In the genomic region with DNA sequence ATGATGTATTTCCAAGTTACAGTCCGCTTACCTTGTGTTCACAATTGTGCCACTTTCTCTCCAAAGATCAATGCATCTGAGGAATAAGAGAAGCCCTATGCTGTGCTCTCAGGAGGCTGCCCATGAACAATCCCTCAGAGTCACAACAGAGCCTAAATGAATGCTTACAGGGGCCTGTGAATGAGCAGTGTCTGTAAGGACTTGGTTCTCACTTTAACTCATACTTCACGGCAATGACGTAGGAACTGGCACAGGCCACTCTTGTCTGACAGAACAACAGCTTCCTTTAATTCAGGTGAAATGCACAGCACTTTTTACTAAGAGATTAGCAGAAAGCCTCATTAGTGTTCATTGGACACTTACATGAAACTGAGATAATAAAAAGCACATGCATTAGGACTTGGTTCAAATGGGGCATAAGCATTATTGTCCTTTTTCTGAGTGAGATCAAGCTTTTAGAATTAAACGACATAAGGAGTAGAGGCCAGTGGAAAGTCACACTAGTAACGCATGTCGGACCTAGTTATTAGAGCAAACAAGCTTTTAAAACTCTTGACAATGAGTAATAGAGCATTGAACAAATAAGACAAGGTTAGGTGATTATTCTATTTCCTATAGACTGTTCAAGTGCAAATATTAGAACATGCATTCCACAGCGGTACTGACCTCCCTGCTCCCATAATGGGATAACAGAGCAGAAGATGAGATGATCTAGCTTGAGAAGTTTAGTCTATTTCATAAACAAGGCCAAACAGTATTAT, we compare ENCODE assay signal across 13 mouse cellular contexts.
"Had no signal": no experiment of that assay in that cellular context is flagged by ENCODE, and none has a peak within 500 bp of the region (broad histone marks: within the 10 kb centered on the region; RNA-seq: fewer than 3 reads in every experiment).

No protein-coding gene starts in this region.

- H3K9ac ChIP-seq: liver, embryonic 13.5 days; midbrain, embryonic 13.5 days had no signal

- DNase-seq: kidney, adult 18-20 months; kidney, adult 9 months; kidney, postnatal 14 days; layer of hippocampus, postnatal 36 days; liver, embryonic 13.5 days; lung, adult 2 months; lung, postnatal 10 days; lung, postnatal 36 days; thymus, postnatal 25 days had no signal

- H3K36me3 ChIP-seq: liver, embryonic 13.5 days; midbrain, embryonic 10.5 days; midbrain, embryonic 13.5 days had no signal

- H3K27me3 ChIP-seq: liver, embryonic 13.5 days; megakaryocyte, embryonic 14.5 days; midbrain, embryonic 13.5 days had no signal

- H3K4me2 ChIP-seq: liver, embryonic 13.5 days; midbrain, embryonic 13.5 days had no signal

- ATAC-seq: midbrain, embryonic 13.5 days had no signal

- H3K4me1 ChIP-seq: liver, embryonic 13.5 days; megakaryocyte, embryonic 14.5 days; midbrain, embryonic 10.5 days; midbrain, embryonic 13.5 days had no signal

- H3K4me3 ChIP-seq: left cerebral cortex, adult 2 months; liver, embryonic 13.5 days; megakaryocyte, embryonic 14.5 days; midbrain, embryonic 10.5 days; midbrain, embryonic 13.5 days had no signal

- H3K9me3 ChIP-seq: liver, embryonic 13.5 days; midbrain, embryonic 10.5 days; midbrain, embryonic 13.5 days had no signal

- H3K27ac ChIP-seq: left cerebral cortex, adult 2 months; liver, embryonic 13.5 days; midbrain, embryonic 10.5 days; midbrain, embryonic 13.5 days had no signal
